Mouse (Mus musculus) layer of hippocampus, adult 11-12 months (tissue): Measurements from ENCODE around the gene Tmem131.

ENCODE experiments used
- DNase-seq: peaks from one replicate; pipeline ENCODE4 v3.0.0; 2022; ENCODE audit warnings: low spot score

Tmem131 gene

DNA sequence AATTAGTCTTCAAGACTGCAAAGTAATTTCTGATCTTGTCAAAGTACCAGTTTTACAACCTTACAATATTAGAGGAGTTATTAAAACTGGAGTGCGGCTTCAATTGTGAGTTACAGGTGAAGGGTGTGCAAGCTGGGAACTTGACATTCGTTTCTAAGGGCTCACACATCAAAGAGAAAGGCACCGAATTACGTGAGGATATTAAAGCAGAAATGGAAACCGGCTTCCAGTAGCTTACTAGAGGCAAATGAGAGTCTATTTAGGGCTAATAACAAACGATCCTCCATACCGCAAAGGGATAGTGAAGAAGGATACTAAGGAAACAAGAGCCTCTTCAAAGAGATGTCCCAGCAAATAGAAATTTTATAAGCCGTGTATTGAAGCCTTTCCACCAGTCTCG, 5.1 kb downstream of the Tmem131 start:
- DNase-seq: no peak

DNA sequence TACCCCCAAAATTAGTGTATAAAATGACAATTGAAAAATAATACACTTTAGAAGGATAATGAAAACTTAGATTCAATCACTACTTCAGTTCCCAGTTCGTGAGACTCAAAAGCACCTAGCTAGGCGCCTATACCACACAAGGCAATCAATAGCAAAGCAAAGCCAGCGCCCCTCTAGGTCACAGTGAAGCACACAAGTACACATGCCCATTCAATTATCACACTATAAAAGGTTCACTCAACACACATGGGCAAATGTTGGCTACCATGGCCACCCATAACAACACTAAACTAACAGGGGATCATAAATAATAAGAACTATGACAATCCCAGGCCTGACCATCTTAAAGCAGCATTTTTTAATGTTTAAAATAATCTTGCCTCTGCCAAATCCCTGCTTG, 5.8 kb downstream of the Tmem131 start:
- no peak for DNase-seq

DNA sequence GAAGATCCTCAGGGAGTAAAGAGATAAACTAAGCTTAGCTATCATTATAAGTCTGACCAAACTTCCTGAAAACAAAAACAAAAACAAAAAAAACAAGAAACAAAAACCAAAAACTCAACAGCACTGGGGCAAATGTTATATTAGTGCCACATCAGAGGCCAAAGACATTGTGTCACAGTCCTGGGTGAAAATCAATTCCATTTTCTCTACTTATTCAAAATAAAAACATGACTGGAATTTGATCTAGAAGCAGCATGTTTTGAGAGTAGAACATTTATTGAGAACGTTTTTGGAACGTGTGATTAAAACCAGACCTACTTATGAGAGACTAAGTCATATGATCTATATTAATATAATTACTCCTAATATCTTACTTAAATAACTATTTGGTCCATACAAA, 6.5 kb downstream of the Tmem131 start:
- no peak for DNase-seq

DNA sequence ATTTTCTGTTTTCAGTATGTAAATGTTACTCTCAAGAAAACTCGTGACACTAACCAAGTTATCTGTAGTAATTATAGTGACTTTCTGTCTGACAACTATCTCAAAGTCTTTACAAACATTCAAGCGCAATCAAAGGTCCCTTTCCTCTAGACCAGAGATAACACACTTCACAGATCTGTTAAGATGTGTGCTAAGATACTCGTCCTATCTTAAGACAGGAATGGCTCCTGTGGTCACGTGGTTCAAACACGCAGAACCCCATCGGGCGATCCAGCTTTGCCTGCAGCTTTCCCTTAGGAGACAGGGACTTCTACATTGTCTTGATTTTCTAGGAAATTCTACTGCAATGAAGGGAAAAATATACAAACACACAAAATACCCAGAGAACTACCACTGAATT, 6.9 kb downstream of the Tmem131 start:
- no peak for DNase-seq

DNA sequence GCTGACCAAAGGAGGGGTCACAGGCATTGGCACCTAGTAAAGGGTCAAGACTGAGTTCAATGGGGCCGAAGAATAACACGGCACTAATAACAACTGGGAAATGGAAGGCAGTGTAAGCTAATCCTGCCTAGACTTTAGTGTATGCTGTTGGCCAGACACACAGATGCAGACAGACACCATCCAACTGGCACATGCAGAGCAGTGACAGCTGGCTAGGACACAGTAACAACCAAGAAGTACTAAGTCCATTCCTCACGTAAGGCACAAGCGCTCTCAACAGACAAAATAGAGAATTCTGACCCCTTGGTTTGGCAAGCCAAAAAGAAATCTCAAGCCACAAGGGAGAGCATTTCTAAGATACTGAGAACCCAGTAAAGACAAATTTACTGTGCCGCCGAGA, 8.7 kb downstream of the Tmem131 start:
- no peak for DNase-seq

DNA sequence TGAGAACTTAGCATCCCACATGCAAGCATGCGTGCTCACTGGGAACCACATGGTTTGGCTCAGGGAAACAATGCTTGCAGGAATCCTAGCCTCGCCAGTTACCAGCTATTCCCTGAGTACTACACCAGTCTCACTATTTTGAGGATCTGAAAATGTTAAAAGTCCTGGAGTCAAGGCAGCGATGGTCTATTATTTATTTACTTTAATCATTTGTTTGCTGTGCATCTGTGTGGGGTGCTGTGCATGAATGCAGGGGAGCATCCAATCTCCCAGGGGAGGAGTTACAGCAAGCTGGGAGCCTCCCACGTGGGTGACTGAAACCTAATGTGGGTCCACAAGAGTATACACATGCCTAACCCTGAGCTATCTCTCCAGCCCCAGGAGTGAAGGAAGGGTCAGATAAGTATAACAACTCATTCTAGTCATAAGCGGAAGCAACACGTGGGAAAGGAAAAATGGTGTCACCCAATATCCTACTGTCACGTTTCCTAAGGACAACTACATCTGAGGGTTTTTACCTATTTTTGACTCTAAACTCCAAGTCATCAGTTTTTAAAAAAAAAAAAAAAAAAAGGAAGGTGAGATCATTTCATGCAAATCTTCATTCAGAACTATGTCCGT, 9.4 kb downstream of the Tmem131 start:
- no peak for DNase-seq

DNA sequence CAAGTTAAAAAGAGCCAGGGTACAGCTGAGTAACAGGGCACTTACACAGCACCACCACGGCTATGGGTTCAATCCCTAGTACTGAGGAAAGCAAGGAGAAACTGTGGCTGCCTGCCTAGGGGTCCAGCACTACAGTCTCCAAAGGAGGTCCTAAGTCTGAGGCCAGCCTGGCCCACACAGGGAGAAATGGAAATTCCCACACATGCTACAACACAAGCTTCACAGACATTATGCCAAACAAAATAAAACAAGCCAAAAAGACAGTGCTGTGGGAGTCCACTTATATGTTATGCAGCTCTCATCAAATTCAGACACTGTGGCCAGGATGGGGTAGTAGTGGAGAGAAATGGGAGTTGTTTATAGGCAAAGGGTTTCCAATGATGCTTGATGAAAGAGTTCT, 11.2 kb downstream of the Tmem131 start:
- no peak for DNase-seq

DNA sequence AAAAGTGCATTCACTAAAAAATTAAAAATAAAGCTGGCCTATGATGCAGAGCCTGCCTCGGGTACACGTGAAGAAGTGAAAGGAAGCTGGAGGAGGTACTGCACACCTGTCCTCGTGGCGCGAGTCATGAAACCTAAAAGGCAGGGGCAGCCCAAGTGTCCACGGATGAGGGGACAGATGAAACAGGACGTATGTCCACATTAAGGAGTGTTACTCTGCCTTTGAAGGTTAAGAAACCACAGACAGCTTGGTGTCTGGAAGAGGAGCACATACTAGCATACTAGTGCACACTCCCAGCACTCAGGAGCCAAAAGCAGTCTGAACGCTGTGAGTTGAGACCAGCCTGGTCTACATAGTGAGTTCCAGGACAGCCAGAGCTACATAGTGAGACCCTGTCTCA, 12.6 kb downstream of the Tmem131 start:
- DNase-seq: no peak

DNA sequence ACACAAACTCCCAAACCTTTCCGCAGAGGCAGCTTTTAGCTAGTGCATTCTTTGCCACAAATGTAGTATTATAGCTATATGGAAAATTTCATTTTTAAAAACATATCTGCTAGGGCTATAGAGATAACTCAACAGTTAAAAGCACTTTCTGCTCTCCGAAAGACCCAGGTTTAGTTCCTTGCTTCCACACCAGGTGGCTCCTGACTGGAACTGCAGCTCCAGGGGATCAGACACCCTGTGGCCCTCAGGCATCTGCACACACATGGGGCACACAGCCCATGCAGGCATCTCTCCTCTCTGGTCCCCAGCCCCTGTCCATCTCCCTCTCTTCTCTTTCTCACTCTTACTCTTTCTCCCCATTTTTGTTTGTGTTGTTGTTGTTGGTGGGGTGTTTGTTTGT, 13.5 kb downstream of the Tmem131 start:
- DNase-seq: no peak

DNA sequence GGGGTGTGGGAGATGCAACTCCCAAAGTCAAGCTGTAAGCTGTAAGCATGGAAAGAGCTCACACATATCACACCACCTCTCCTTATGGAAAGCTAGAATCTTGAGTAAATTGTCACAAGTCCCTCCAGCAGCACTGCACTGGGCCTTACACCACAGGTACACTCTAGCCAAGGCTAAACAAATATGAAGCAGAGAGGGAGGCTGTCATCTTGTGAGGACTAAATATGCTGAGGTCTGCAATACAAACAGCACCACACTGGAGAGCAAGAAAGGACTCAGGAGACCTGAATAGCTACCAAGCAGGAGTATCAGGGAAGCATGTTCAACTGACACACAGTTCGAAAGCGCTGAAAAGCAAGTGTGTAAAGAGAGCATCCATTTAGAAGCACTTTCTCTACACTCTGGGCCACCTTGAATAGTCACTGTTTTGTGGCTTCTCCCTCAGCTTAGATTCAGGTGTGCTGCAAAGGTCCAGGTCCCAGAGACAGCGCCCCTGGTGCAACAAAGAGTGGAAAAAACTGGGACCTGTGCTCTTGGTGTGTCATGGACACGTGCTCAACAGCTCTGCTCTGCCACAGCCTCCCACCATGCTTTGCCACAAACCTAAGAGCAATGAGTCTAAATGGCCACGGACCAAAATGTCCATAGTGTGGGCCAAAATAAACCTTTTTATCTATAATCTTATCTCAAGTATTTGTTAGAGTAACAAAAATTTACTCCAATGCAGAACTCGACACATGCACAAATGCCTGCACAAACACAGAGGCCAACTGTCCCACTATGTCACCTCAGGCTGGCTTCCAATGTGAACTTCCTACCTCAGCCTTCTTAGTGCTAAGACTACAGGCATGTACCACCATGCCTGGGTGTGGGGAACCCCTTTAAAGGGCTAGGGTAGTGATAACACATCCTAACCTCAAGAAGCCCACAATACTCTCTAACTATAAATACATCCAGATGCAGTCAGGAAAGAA, 14.8 kb downstream of the Tmem131 start:
- DNase-seq: no peak

DNA sequence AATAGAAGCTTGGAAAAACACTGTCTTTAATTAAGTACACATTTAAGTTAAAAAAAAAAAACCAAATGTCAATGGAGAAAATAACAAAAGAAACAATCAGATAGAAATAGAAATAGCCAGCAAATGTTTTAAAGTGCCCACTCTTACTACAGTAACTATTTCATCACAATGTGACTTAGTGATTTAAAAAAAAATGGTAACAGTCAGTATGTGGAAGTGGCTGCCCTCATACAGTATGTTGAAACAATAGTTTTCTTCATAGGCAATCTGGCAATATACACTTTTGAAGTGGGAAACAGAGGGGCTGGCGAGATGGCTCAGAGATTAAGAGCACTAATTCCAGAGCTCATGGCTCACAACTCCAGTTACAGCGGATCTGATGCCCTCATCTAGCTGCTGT, 15.9 kb downstream of the Tmem131 start:
- DNase-seq: no peak

DNA sequence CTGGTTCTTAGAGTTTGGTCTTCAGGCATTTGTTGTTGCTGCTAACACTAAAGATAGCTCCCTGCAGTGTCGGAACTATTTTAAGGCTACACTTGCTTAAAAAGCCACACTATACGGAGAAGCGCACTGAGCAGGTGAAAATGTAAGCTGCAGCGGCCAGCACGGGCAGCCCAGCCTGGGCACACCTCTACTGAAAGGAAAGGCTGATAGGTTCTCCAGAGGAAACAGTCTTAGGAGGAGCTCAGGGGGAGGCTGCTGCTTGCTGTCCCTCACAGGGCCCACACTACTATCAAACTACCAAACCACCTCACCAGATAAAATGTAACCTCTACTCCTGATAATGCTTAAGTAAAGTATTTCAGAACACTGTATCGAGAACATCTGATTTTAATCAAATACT, 16.7 kb downstream of the Tmem131 start:
- DNase-seq: no peak

DNA sequence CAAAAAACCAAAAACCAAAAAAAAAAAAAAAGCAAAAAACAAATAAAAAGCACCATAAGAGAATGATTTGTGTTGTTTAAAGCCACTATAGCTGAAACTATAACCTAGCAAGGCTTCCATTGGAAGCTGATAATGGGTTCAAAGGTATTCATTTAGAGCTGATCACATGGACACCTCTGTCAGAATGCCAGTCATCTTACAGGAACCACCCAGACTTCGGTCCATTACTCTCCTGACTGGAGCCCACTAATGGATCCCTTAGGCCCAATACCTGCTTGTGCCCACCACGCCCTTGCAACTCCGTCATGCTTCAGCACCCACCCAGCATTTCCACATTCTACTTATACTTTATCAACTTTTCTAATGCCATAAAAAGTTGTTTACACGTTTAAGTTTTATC, 17.2 kb downstream of the Tmem131 start:
- no peak for DNase-seq

DNA sequence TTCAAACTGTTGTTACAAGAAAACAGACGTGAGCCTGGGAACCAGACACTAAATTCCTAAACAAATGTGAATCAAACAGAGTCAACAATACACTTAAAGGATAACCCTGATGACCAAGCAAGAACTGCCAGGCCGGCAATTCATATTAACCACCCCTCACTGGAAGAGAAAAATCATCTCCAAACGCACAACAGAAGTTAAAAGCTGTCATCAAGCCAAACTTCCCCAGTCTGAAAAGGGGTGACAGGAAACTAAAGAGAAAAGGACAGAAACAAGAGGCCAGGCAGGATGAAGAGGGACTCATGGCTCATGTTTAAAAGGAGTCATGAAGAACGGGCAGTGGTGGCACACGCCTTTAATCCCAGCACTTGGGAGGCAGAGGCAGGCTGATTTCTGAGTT, 17.7 kb downstream of the Tmem131 start:
- DNase-seq: no peak

DNA sequence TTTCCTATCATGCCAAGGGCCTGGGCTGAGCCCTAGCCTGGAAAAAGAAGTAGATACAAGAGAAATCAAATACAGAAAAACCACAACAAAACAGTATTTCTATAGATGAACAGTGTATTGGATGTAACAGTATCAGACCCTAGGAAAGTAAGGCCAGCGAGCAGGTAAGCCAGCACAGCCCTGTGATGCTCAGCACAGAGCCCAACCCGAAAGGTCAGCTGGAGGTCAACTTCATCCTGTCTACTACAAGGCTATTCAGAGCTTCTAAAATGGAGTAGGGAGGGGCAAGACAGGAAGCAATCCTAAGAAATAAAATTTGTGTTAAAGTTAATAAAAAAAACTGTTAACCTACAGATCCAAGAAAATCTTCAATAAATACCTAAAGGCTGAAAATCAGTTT, 18.6 kb downstream of the Tmem131 start:
- DNase-seq: no peak

DNA sequence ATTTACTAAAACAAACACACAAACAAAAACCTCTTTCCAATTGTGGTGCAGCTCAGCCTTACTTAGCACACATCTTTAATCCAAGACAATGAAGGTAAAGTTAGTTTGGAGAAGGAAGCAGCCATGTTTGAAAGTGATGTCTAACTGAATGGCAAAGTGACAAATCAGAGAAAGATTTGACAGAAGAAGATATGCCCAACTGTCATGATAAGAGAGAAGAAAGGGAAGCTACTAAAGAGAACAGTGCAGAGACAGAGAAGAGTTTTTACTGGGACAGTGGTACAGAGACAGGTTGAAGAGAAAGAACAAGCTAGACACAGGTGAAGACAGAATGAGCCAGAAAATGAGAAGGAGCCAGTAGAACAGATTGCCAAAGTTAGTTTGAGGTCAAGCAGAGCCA, 19.6 kb downstream of the Tmem131 start:
- DNase-seq: no peak

DNA sequence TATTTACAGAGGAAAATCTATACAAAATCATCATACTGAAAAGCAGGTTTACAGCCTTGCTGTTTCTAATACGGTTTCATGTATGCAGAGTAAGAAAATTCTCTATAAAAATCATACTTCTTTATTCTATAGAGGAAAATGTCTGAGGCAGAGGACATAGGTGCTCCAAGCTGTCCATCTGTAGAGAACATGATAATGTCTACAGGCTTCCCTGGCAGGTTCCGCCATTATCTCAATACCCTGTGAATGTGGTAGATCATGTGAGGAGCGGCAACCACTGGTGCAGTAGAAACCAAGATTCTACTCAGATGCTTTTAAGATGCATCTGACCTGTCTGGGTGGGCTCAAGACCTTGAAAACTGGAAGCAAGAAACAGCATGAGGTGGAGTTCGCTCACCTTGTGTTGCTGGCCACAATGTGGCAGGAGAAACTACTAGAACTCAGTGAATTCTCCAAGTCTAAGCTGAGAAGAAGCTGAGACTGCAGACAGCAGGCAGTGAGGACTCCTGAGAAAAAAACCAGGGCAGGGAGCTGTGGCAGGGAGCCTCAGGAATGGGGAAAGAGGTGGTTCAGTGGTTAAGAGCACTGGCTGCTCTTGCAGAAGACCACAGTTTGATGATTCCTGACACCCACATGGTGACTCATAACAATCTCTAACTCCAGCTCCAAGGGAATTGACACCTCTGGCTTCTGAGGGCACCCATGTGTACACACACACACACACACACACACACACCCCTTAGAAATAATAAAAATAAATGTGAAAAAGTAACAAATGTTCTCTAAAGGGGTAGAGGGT, 20.6 kb downstream of the Tmem131 start:
- no peak for DNase-seq

DNA sequence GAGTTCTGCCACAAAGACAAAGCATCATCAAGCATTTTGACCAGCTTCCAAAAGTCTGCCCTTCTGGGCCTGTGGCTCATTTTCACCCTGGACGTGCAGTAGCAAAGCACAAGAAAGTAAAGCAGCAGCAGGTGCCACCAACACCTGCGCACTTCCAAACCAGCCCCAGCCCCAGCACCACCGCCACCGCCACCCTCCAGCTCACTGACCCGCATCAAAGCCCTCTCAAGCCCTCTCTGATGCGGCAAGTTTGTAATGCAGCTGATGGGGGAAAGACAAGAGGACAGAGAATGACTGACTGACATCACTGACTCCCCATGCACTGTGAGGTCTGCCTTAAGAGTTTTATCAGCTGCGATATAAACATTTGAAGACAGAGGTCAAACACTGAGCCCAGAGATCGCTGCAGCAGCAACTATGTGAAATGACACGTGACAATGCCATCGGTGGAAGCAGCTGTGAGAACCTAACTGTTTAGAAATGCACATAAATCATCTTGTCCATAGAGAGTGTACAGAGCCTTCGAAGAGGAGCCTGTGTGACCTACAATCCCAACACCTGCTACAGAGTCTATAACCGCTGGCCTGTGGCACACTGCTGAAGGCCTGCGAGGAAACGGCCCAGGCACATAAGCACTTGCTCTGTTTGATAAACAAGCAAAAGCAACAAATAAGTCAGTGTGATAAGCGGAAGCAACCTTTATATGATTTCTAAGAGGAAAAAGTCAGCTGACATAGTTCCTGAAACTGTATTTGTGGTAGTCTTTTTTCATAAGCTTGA, 21.7 kb downstream of the Tmem131 start:
- DNase-seq: no peak

DNA sequence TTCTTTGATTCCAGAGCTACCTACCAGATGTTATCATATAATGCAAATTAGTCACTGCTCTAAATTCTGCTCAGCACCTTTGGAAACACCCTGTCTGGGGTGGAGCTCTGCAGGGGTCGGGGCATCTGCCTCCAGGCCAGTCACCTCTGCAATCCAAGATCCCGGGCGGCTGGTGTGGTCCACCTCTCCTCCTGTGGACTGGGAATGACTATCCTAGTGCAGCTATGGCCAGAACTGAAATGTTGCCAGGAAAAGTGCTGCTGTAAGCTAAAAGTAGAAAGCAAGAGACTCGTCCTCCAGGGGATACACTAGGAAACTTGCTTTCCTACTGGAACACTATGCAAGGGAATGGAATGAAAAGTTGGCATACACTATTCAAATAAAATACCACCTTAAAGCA, 22.7 kb downstream of the Tmem131 start:
- DNase-seq: no peak

DNA sequence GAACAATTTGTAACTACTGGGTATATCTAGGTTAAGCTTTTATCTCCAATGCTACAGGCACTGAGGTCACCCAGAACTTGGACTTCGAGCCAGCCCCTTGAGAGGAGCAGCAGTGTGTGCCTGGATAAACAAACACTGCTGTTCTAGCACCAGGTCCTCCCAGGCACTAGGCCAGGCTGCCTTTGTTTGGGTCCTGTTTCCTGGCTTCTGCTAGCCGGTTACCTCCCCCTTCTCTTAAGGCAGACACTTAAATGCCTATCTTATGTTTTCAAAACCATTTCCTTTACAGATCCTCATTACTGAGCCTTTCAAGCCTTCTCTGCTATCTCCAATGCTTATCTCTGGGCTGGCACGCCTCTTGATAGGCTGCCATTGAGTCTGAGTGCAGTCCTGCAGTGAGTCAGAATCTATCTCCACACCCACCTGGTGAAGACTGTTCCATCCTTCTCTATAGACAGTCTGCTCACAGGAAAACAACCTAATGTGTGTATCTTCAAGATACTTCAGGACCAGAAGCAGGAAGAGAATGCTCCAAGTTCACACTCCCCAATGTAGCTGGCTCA, 23.2 kb downstream of the Tmem131 start:
- peak; percentile 37 for DNase-seq

DNA sequence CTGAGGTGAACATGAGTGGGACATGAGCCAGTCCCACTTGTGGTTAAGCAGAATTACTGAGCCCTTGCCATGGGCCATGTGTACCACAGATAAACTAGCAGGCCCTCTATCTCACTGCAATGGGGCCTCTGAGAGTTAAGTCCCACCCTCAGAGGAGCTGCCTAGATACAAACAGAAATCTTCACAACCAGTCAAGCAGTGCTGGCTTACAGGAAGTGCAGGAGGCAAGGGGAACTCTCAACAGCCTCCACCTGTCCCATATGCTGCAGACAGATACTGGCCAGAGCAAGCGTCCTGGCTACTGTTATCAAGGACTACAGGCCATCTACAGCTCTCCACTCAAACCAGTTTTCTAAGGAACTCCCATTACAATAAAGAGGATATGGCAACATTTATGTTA, 23.7 kb downstream of the Tmem131 start:
- no peak for DNase-seq

DNA sequence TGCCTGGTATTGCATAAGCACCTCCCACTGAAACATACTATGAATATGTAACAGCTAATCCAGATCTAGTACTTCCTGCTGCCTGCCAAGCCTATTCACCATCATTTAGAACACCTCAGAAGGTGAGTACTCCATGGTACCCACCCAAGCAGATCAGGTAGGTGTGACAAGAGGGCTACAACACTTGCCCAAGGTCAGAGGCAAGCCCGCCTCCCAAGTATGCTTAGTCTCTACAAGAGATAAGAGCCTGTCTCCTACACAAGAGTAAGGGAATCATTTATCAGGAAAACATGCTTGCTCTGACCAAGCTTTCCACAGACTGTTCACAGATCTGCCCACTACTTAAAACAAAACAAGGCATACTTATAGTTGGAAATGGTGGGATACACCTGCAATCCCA, 26.0 kb downstream of the Tmem131 start:
- DNase-seq: no peak
